Mouse (Mus musculus) CH12.LX (cell line): ENCODE measurements around the gene Slc13a2.
A peak's percentile ranks its signal among the peaks of the same experiment; 100 is the strongest.

Source experiments
- CTCF ChIP-seq, 2 experiments: IDR thresholded peaks in 1 of 2; conservative IDR thresholded peaks in 1 of 2; 2 replicates each; pipeline ENCODE4 v1.5.1; 2011 to 2012; ENCODE audit warnings: low read depth in 2 of 2, low read length in 2 of 2, improper control_type of control experiment in 1 of 2, inconsistent platforms in 1 of 2, mild to moderate bottlenecking in 1 of 2, moderate library complexity in 1 of 2
- POLR2AphosphoS2 ChIP-seq: IDR thresholded peaks from 2 replicates; pipeline ENCODE4 v1.6.1; 2011; ENCODE audit warnings: low read depth, low read length, improper control_type of control experiment

DNA sequence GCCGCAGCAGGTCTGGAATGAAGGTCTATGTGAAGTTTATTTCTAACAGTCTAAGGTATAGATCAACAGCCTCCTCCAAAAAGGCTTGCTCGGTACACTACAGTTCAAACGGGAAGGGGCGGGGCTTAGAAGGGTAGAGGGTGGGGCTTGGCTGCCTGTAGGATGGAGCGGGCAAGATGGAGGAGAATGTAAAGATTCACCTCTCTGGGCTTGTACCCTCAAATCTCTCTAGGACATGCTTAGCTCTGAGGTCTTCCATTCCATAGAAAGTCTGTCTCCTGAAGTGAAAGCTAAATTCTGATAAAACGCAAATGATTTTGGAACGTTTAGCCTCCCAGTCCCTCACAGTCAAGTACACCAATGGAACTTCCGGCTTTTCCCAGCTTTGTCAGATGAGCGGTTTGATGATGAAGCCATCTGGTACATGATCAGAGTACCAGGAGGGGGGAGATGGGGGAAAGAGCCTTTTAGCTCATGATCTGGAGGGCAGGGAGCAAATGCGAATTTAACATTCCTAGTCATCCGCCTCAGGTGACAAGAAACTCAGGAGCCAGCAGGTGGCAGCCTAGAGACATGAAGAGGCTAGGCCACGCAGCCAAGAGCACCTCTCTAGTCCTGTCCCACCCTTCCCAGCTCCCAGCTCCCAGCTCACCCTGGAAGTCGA, 61.8 kb downstream of the Slc13a2 start:
- TF ChIP-seq CTCF (conservative IDR thresholded peaks at IDR 0.05 in 1 of 2, IDR thresholded peaks at IDR 0.05 in 1 of 2; ENCODE audit: low read depth in 2 of 2, low read length in 2 of 2), result peak; percentile 80 to 98
- TF ChIP-seq POLR2AphosphoS2, result no peak
